In the genomic region with DNA sequence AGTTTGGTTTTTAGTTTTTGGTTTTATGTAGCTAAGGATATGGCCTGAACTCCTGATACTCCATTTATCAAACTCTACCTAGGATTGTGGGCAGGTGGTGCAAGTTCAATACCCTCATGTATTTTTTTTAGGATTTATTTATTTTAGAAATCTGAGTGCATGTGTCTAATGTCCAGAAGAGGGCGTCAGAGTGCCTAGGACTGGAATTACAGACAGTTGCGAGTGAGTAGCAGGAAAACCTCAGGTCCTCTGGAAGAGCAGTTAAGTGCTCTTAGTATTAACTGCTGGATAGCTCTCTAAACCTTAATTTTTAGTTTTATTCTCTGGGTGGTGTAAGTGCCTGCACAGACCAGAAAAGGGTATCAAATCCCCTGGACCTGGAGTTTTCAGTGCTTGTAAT, we compare ENCODE assay signal across 10 mouse cellular contexts. TPM values are rescaled to one million over a fixed set of nuclear protein-coding genes. Genes with fewer than 3 reads are reported as not detected.
DNase-seq lines count a peak whose midpoint lies in the region; ATAC-seq and TF ChIP-seq lines count a peak whose summit lies in the region.
"Had no signal": no experiment of that assay in that cellular context is flagged by ENCODE, and none has a peak within 500 bp of the region (broad histone marks: within the 10 kb centered on the region; RNA-seq: fewer than 3 reads in every experiment).

No protein-coding gene starts in this region.

- peak; percentile 60 for TF ChIP-seq RAD21 in CH12.LX (IDR thresholded peaks at IDR 0.05; ENCODE audit: low read depth, low read length)

- no peak overlapping the region for H3K4me2 ChIP-seq in kidney, embryonic 16.5 days (replicated peaks; ENCODE audit: low read depth, low read length)
- H3K4me2 ChIP-seq in CH12.LX (ENCODE audit: insufficient read depth, low read depth, poor library complexity, severe bottlenecking): no peak overlapping the region
- H3K4me2 ChIP-seq: forebrain, embryonic 13.5 days had no signal

- 38% methylated on average over 2 of the region's 2 CpGs for WGBS in kidney, embryonic 16.5 days

- no peaks in the 10 kb centered on the region; the same call in 1 of the 2 replicates for H3K79me2 ChIP-seq in CH12.LX (replicated peaks; ENCODE audit: control insufficient read depth, extremely low read depth, insufficient read depth, poor library complexity, severe bottlenecking)

- in situ Hi-C loops in CH12.LX (cut with MboI; ENCODE audit: low pct_ligation_motif_present, low pct_unique_long_range_greater_than_20kb, low sequenced_read_pairs): no loop called here

- no peak overlapping the region for H3K4me3 ChIP-seq in kidney, embryonic 16.5 days (ENCODE audit: low read length)
- no peak overlapping the region for H3K4me3 ChIP-seq in CH12.LX (replicated peaks in 1 of 3; ENCODE audit: low read depth in 2 of 3, low read length in 2 of 3, poor library complexity in 1 of 3)
- H3K4me3 ChIP-seq: forebrain, embryonic 13.5 days; limb, embryonic 10.5 days had no signal

- TF ChIP-seq EP300 in CH12.LX (IDR thresholded peaks at IDR 0.05; ENCODE audit: low read length): no peak

- H3K9me3 ChIP-seq in kidney, embryonic 16.5 days (ENCODE audit: low read length): no peaks in the 10 kb centered on the region
- peaks cover 2% of the 10 kb centered on the region for H3K9me3 ChIP-seq in CH12.LX (replicated peaks; ENCODE audit: low read length)
- H3K9me3 ChIP-seq: forebrain, embryonic 13.5 days; limb, embryonic 10.5 days had no signal

- H3K27ac ChIP-seq in kidney, embryonic 16.5 days (ENCODE audit: low read length): no peak overlapping the region
- no peak overlapping the region for H3K27ac ChIP-seq in CH12.LX (ENCODE audit: insufficient read depth, low read depth)
- H3K27ac ChIP-seq: forebrain, embryonic 13.5 days; limb, embryonic 10.5 days had no signal

- no peaks in the 10 kb centered on the region for H3K36me3 ChIP-seq in kidney, embryonic 16.5 days (ENCODE audit: insufficient read depth, low read length)
- no peaks in the 10 kb centered on the region for H3K36me3 ChIP-seq in CH12.LX (replicated peaks in 1 of 2; ENCODE audit: control insufficient read depth in 1 of 2, insufficient read depth in 1 of 2, low read length in 1 of 2)

- peak; percentile 9 to 38 for DNase-seq in kidney, postnatal 36 days
- DNase-seq in CH12.LX (ENCODE audit: extremely low read depth): peak; percentile 33
- peak; percentile 42 for DNase-seq in WW6 (ENCODE audit: low read depth, low spot score)
- peak; percentile 27 for DNase-seq in lung, postnatal 25 days (ENCODE audit: low spot score)
- no peak for DNase-seq in spleen, adult 12 weeks (ENCODE audit: low spot score)
- DNase-seq in spleen, adult 18-20 months: no peak

- dilution Hi-C loops in CH12.LX (cut with MboI; ENCODE audit: extremely low pct_ligation_motif_present, extremely low pct_unique_long_range_greater_than_20kb, low sequenced_read_pairs): no loop called here

- peaks cover 3% of the 10 kb centered on the region; the same call in 1 of the 2 replicates for H3K4me1 ChIP-seq in kidney, embryonic 16.5 days (ENCODE audit: insufficient read depth, low read length)
- H3K4me1 ChIP-seq in CH12.LX (ENCODE audit: control insufficient read depth in 1 of 2, insufficient read depth in 2 of 2): no peaks in the 10 kb centered on the region
- H3K4me1 ChIP-seq: forebrain, embryonic 13.5 days; limb, embryonic 10.5 days had no signal

- no peak for ATAC-seq in kidney, embryonic 16.5 days (ENCODE audit: low FRiP score, low TSS enrichment)
- ATAC-seq: forebrain, embryonic 13.5 days; hindbrain, embryonic 16.5 days had no signal

- peak; percentile 46 to 61; a peak in 3 of 4 replicates for TF ChIP-seq CTCF in CH12.LX (conservative IDR thresholded peaks at IDR 0.05 in 1 of 2, IDR thresholded peaks at IDR 0.05 in 1 of 2; ENCODE audit: low read depth in 2 of 2, low read length in 2 of 2)

- TF ChIP-seq POLR2A in CH12.LX (IDR thresholded peaks at IDR 0.05; ENCODE audit: low read depth, low read length): no peak

- H3K27me3 ChIP-seq in kidney, embryonic 16.5 days (ENCODE audit: insufficient read depth, low read length): no peaks in the 10 kb centered on the region
- H3K27me3 ChIP-seq in CH12.LX (replicated peaks): no peaks in the 10 kb centered on the region
- H3K27me3 ChIP-seq: forebrain, embryonic 13.5 days had no signal

- H3K9ac ChIP-seq in kidney, embryonic 16.5 days (replicated peaks; ENCODE audit: low read length): no peak overlapping the region
- no peak overlapping the region for H3K9ac ChIP-seq in CH12.LX (ENCODE audit: insufficient read depth, low read depth)
- H3K9ac ChIP-seq: forebrain, embryonic 13.5 days had no signal

TF ChIP-seq in CH12.LX, 34 proteins besides CTCF, POLR2A, EP300 and RAD21:
- no peak for TF ChIP-seq ZMIZ1 (IDR thresholded peaks at IDR 0.05; ENCODE audit: low read depth, low read length)
- TF ChIP-seq SMC3 (IDR thresholded peaks at IDR 0.05; ENCODE audit: low read depth, low read length): peak; percentile 56
- no peak for TF ChIP-seq PAX5 (IDR thresholded peaks at IDR 0.05; ENCODE audit: low read length)
- no peak for TF ChIP-seq JUND (conservative IDR thresholded peaks at IDR 0.05; ENCODE audit: low read depth, low read length)
- TF ChIP-seq ETS1 (conservative IDR thresholded peaks at IDR 0.05; ENCODE audit: low read depth, low read length): no peak
- TF ChIP-seq NELFE (IDR thresholded peaks at IDR 0.05; ENCODE audit: low read depth, low read length): no peak
- no peak for TF ChIP-seq CHD2 (IDR thresholded peaks at IDR 0.05; ENCODE audit: low read length)
- TF ChIP-seq USF2 (conservative IDR thresholded peaks at IDR 0.05; ENCODE audit: low read depth, low read length): no peak
TF ChIP-seq in CH12.LX: peak in this region for 1.

RNA-seq across cellular contexts. Expression of gene Kdm7a, which starts 19.4 kb away (rescaled TPM):
- polyA plus RNA-seq in kidney, embryonic 16.5 days (2015; fragmentation: Nextera tagmentation; extraction: Ambion mirVana): 5.7 and 6.2 TPM in 2 replicates
- total RNA-seq in CH12.LX (2012; rRNA removed) (1.0 and 1.7 TPM in 2 replicates), CH12.LX (2014; rRNA removed) (2.1 TPM in 2 replicates)
- 1.6 TPM in 2 replicates for polyA plus RNA-seq in CH12.LX (2012; ENCODE audit: insufficient read length, low read depth)

Comparison
In these comparisons a context has a peak if more than half of its experiments do, and no peak if none do; other contexts are left out.
1. DNase-seq: peak in kidney, postnatal 36 days (2 of 2), CH12.LX (single experiment), WW6 (single experiment) and lung, postnatal 25 days (single experiment); none in spleen, adult 12 weeks (single experiment) and spleen, adult 18-20 months (0 of 2).